Mouse (Mus musculus): Measurements from ENCODE around the gene Sorbs1.

Sorbs1 gene

DNA sequence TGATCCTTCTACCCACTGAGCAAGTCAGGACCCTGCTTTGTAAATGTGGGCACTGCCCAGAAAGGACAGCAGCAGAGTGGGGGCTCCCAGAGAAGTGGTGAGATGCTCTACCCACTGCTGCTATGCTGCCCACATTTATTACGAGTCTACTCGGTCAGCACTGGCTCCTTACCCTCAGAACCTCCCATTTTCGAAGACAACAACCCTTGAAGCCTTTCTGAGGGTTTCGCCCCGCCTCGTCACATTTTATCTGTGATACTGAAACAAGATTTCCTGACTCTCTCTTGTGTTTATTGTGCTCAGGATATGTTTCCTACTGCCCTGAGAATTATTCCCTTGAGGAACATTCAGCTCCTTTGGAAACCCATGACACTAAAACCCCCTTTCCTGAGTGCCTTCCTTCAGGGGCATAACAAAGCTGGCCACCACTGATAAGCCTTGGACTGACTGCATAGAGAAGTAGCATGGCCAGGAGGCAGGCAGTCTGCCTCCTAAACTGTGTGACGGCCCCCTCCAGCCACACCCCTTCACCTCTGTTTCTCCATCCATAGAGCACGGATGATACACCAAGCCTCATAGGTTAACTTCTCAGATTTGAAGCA, 24.6 kb downstream of the Sorbs1 start:
- no peak for ATAC-seq (ENCODE audit: insufficient number of reproducible peaks, low FRiP score, low TSS enrichment)

- no peak for ATAC-seq (ENCODE audit: insufficient number of reproducible peaks, low FRiP score, low TSS enrichment)
Observed at GRCm38 (mm10) chr19:40487561-40487960, 26.0 kb downstream of the Sorbs1 start.

DNA sequence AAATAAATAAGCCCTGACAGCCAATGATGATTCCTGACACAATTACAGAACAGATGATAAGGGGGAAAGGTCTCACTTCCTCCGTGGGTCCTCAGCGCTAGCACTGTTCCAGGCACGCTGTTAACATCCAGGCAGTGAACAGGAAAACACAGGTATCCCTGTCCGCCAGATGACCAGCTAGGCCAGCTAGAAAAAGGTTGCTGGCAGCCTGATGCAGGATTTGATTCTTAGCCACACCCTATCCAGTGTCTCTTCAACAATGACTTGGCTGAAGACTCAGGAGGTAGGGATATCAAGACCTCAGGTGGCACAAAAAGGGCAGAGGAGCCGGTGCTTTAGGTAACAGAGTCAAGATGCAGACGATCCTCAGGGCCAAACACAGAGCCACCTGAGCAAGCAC, 32.5 kb downstream of the Sorbs1 start:
- ATAC-seq (ENCODE audit: insufficient number of reproducible peaks, low FRiP score, low TSS enrichment) = no peak

DNA sequence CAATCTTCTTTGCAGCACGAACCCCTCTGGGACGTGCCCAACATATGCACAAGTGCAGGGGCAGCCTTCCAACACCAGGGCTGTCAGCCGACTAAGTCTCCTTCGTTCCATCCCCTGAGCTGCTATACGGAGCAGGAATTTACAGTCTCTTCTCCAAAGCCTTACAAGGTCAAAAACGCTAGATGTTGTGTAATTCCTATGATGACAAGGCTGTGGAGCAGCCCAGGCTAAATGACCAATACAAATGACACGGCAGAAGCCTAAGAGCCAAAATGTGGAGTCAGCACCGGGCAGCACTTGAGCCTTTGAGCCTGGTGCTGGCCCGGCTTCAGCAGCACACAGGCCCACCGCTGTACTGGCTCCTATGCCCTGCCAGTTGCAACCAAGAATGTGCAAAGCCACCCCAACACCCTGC, 35.4 kb downstream of the Sorbs1 start:
- ATAC-seq (ENCODE audit: insufficient number of reproducible peaks, low FRiP score, low TSS enrichment) = peak; percentile 46; the same call in 1 of the 2 replicates

DNA sequence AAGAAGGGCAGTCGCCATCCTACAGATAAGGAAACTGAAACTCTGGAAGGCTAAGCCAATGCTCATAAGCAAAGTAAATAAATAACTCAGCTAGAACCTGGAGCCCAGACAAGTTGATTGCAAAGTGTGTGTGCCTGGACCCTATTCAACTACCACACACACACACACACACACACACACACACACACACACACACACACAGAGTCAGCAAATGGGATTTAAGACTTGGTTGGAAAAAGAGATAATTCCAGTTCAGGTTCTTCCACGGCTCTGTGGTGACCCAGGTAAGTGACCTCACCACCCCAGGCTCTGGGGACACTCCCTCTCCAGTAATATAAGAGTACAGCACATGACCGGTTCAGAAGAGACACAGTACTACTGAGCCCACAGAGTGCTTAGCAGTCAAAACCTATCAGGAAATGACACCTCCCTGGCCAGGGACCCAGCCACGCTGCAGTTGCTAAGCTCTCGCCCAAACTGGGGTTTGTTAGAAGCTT, 36.1 kb downstream of the Sorbs1 start:
- ATAC-seq (ENCODE audit: insufficient number of reproducible peaks, low FRiP score, low TSS enrichment) = no peak

DNA sequence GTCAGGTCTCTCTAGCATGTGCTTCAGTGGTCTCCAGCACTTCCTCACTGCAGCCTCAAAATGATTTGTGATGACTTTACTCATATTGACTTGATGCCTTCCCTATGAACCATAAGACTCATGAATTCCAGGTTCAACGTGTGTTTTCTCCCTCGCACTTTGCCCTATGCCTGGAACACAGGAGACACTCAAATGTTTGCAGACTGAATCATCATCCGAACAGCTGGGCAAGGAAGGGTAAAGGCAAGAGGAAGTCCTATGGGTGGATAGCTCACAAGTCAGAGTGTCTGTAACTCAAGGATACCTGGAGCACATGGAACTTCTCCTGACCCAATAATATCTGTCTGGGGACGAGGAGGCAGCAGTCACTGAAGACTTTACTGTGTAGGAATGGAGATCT, 37.1 kb downstream of the Sorbs1 start:
- ATAC-seq (ENCODE audit: insufficient number of reproducible peaks, low FRiP score, low TSS enrichment) = no peak

DNA sequence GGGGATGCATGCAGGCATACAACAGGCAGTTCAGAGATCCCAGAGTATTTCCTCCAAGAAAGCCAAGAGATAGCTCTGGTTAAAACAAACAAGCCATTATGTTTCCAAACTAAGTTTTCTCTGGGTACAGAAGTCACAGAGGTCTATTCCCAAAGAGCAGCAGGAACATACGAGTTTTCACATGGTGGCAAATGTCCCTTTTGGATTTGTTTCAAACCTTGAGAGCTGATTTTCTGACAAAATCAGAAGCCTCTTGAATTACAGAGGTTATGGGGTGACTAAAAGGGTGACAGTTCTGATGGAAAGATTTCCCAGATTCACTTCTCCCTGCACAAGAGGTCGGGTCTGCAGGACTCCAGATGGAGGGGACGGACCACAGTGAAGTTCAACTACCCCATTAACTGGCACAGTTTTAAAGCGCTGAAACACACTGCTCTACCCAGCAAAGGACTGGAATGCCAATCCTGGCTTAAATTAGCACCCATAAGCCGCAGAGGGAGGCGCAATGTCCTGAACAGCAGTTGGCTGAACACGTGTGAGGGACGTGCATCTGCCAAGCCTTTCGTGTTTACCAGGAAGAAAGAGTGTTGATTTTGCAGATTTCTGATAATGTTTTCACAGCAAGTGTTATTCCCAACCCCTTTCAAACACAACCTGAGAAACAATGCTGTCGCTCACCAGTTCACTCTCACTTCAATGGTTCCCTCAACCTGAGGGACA, 41.9 kb downstream of the Sorbs1 start:
- ATAC-seq (ENCODE audit: insufficient number of reproducible peaks, low FRiP score, low TSS enrichment) = peak; percentile 38; the same call in 1 of the 2 replicates

DNA sequence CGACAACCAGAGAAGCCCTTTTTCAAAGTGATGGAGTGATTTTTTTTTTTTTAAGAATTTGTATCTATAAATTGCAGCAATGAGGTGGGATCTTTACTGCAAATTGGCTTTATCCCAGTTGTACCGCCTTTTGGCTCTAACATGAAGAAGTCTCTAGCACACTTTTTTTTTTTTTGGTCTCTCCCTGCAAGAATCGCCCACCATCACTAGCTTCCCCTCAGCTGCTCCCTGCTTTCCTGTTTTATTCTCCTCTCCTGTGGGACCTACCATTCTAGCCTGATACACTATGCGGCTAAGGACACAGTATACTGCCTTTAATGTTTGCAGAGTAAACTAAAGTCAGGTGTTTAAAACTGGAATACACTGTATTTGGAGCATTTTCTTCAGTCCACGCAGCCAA, 43.8 kb downstream of the Sorbs1 start:
- no peak for ATAC-seq (ENCODE audit: insufficient number of reproducible peaks, low FRiP score, low TSS enrichment)

- no peak for ATAC-seq (ENCODE audit: insufficient number of reproducible peaks, low FRiP score, low TSS enrichment)
Observed at GRCm38 (mm10) chr19:40468308-40468707, 45.3 kb downstream of the Sorbs1 start.

GRCm38 (mm10) chr19:40467810-40468209, 45.8 kb downstream of the Sorbs1 start:
- no peak for ATAC-seq (ENCODE audit: insufficient number of reproducible peaks, low FRiP score, low TSS enrichment)

DNA sequence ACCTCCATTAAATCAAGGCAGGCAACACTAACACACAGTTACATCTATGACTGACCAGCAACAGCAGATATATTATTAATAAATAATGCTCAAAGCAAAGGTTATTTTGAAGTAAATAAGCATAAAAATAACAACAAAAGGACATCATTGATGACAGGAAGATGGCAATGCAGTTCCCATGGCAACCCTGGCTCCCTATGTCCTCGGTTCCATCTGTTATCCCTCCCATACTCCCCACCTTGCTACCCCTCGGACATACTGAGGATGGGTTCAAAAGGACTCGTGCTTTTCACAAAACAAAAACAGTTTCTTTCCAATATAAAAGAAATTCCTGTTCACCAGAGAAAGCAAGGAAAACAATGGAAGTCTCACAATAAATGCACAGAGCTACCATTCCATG, 48.2 kb downstream of the Sorbs1 start:
- ATAC-seq (ENCODE audit: insufficient number of reproducible peaks, low FRiP score, low TSS enrichment) = no peak

DNA sequence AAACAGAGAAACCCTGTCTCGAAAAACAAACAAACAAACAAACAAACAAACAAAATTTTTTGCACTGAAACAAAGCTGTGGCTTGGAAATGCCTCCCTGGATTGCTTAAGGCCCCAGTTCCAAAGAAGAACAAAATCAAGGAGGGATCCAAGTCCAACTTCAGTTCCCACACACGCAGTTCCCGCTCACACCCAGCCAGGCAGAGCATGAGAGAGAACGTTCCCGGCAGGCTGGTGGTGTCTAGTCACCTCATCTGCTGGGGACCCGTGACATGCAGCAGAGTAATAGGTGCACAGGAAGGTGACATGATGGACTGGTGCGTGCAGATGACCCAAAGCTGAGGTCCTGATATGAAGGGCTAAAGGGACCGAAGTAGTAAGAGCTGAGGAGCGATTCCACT, 49.2 kb downstream of the Sorbs1 start:
- ATAC-seq (ENCODE audit: insufficient number of reproducible peaks, low FRiP score, low TSS enrichment) = no peak

DNA sequence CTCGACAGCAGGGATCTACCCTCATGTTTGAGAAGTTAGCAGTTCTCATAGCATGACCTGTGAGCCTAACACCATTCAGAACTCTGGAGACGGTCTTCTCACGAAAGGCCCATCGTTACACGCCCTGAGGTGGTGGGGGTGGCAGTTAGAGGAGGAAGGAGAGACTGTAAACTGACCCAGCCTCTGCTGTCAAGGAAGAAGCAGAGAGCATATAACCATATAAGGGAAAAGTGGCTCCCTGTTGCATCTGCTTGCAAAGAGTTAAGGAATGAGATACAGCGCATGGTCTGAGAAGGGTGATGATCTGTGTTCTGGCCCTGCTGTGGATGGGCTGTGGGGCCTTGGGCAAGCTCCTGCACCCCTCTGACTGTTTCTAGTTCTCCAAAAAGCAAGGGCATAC, 50.7 kb downstream of the Sorbs1 start:
- no peak for ATAC-seq (ENCODE audit: insufficient number of reproducible peaks, low FRiP score, low TSS enrichment)

DNA sequence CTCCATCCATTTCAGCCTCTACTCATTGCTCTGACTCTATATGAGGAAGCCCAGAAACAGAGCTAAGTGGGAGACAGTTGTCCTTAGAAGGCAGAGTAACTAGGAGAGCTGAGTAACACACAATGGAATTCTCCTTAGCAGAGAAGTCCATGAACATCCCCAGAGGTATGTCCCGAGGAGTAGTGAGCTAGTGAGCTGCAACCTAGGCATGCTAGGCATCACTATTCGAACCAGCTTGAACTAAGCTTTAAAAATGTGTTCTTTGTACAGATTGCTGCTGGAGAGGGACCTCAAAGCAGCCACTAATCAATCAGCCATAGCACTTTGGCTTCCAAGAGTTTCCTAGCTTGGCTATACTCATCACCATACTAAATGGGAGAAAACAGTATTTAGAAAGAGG, 51.1 kb downstream of the Sorbs1 start:
- no peak for ATAC-seq (ENCODE audit: insufficient number of reproducible peaks, low FRiP score, low TSS enrichment)

DNA sequence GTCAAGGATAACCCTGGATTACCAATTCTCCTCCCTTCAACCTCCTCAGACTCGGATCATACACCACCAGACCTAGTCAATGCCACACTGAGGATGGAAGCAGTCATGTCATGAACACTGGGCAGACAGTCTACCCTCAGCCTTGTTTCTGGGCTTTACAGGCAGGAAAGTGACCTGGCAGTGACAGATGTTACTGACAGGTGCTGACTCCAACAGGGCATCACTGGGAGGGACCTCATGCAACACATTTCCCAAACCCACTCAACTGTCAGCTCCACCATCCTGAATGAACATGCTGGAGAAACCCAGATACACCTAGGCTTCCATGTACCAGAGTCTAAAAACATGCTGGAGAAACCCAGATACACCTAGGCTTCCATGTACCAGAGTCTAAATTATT, 51.9 kb downstream of the Sorbs1 start:
- ATAC-seq (ENCODE audit: insufficient number of reproducible peaks, low FRiP score, low TSS enrichment) = no peak

GRCm38 (mm10) chr19:40460854-40461490, 52.6 kb downstream of the Sorbs1 start:
- ATAC-seq (ENCODE audit: insufficient number of reproducible peaks, low FRiP score, low TSS enrichment) = no peak

- no peak for ATAC-seq (ENCODE audit: insufficient number of reproducible peaks, low FRiP score, low TSS enrichment)
Observed at GRCm38 (mm10) chr19:40459338-40459737, 54.2 kb downstream of the Sorbs1 start.

- 0 out of 2 replicates have a peak, but pooled peaks have one; percentile 36 for ATAC-seq (ENCODE audit: insufficient number of reproducible peaks, low FRiP score, low TSS enrichment)
Observed at GRCm38 (mm10) chr19:40458806-40459205, 54.8 kb downstream of the Sorbs1 start.

DNA sequence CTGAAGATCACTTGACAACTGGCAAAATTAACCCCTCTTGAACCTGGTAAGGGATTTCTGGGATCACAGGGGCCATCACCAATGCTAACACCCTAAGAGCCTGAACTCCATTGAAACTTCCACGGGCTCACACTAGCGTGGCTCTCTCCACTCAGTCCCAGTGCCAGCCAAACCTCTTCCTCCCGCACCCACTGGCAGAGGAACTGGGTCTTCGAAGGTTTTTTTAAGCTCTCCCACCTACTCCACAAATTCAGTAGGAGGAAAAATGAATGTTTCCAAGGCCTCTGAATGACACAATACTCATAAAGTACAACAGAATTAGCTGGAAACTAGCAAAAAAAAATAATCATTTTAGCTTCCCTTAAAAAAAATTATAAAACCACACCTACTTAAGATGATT, 58.3 kb downstream of the Sorbs1 start:
- ATAC-seq (ENCODE audit: insufficient number of reproducible peaks, low FRiP score, low TSS enrichment) = no peak

- ATAC-seq (ENCODE audit: insufficient number of reproducible peaks, low FRiP score, low TSS enrichment) = no peak
Observed at GRCm38 (mm10) chr19:40454096-40454495, 59.5 kb downstream of the Sorbs1 start.

DNA sequence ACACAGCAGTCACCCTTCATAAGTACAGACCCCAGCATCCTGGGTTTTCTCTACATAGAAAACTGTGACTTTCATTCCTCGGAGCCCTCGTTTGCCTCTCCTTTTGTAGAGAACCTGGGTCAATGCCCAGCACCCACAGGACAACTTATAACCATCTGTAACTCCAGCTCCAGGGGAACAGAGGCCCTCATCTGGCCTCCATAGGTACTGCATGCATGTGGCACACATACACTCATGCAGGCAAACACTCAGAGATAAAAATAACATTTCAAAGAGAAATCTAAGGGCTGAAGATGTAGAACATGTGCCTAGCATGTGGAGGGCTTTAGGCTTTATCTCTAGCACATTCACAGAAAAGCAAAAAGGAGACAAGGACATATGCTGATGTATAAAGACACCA, 61.4 kb downstream of the Sorbs1 start:
- ATAC-seq (ENCODE audit: insufficient number of reproducible peaks, low FRiP score, low TSS enrichment) = no peak

- ATAC-seq (ENCODE audit: insufficient number of reproducible peaks, low FRiP score, low TSS enrichment) = no peak
Observed at GRCm38 (mm10) chr19:40451307-40451706, 62.3 kb downstream of the Sorbs1 start.
